Mouse (Mus musculus): ENCODE data around the gene Cnot10.

Cnot10 gene

GRCm38 (mm10) chr9:114573528-114573927 lies 66.5 kb downstream of the Cnot10 start:
- DNase-seq, result no peak

GRCm38 (mm10) chr9:114568682-114569474 lies 71.1 kb downstream of the Cnot10 start:
- DNase-seq, result no peak

GRCm38 (mm10) chr9:114564667-114565066 lies 75.3 kb downstream of the Cnot10 start:
- no peak for DNase-seq

GRCm38 (mm10) chr9:114563761-114564606 lies 76.0 kb downstream of the Cnot10 start, which contains the start of gene Trim71:
Trim71 (minus strand) TSS chr9:114564369.
- DNase-seq, result peak; percentile 24

GRCm38 (mm10) chr9:114562919-114563751 lies 76.8 kb downstream of the Cnot10 start:
- peak; percentile 28 for DNase-seq

GRCm38 (mm10) chr9:114562031-114562918 lies 77.7 kb downstream of the Cnot10 start:
- peak; percentile 8 for DNase-seq

- no peak for DNase-seq
Observed at GRCm38 (mm10) chr9:114561671-114561971, 78.4 kb downstream of the Cnot10 start.

GRCm38 (mm10) chr9:114560771-114561670 lies 79.0 kb downstream of the Cnot10 start:
- DNase-seq, result no peak

GRCm38 (mm10) chr9:114560141-114560540 lies 79.8 kb downstream of the Cnot10 start:
- no peak for DNase-seq

- no peak for DNase-seq
Observed at GRCm38 (mm10) chr9:114557086-114557485, 82.9 kb downstream of the Cnot10 start.

- no peak for DNase-seq
Observed at GRCm38 (mm10) chr9:114556276-114556855, 83.6 kb downstream of the Cnot10 start.

GRCm38 (mm10) chr9:114554355-114554979 lies 85.5 kb downstream of the Cnot10 start:
- DNase-seq, result peak; percentile 12

GRCm38 (mm10) chr9:114553828-114554227 lies 86.2 kb downstream of the Cnot10 start:
- DNase-seq, result no peak

GRCm38 (mm10) chr9:114550033-114550432 lies 90.0 kb downstream of the Cnot10 start:
- DNase-seq, result no peak

- DNase-seq, result no peak
Observed at GRCm38 (mm10) chr9:114549117-114549516, 90.9 kb downstream of the Cnot10 start.

- no peak for DNase-seq
Observed at GRCm38 (mm10) chr9:114548496-114548895, 91.5 kb downstream of the Cnot10 start.

GRCm38 (mm10) chr9:114547643-114548077 lies 92.3 kb downstream of the Cnot10 start:
- DNase-seq, result no peak

GRCm38 (mm10) chr9:114546765-114547164 lies 93.2 kb downstream of the Cnot10 start:
- DNase-seq, result no peak

GRCm38 (mm10) chr9:114544754-114545393 lies 95.1 kb downstream of the Cnot10 start:
- DNase-seq, result no peak
